Mouse (Mus musculus): ENCODE measurements at regions not wholly inside any gene's neighbourhood (a gene's known extent, or its start where the extent isn't known, plus 50 kb on each side); places are given as distances from the start of the nearest gene placed in this dataset.
"Not testable (repeated sequence)": the region's sequence is repeated elsewhere in the genome, so short reads cannot be mapped to it uniquely, and the experiment has no call there.

DNA sequence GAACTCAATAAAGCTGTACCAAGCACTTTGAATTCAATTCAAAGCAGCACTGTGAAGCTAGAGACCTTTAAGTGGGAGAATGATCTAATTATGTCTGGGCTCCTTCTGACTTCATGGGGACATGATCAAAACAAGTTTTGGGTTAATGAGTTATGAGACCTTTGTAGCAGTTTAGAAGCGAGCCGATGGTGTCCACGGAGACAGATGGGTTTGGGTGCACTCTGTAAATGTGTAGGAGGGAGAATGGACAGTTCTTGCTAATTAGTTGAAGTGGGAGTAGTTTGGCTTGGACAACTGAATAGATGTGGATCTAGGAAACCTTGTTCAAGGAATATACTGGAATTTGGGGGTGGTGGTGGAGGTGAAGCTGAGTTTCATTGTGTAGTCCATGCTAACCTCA is 186.3 kb upstream of the Cldn34b3 start:
- no peak for DNase-seq (ENCODE audit: low spot score)

GRCm38 (mm10) chrX:76082670-76083069 is 181.4 kb upstream of the Cldn34b3 start:
- peak; percentile 2 for DNase-seq (ENCODE audit: low spot score)

GRCm38 (mm10) chrX:76110763-76111474 is 153.2 kb upstream of the Cldn34b3 start:
- DNase-seq (ENCODE audit: low spot score) = no peak

GRCm38 (mm10) chrX:76116086-76116485 is 148.0 kb upstream of the Cldn34b3 start:
- no peak for DNase-seq (ENCODE audit: low spot score)

DNA sequence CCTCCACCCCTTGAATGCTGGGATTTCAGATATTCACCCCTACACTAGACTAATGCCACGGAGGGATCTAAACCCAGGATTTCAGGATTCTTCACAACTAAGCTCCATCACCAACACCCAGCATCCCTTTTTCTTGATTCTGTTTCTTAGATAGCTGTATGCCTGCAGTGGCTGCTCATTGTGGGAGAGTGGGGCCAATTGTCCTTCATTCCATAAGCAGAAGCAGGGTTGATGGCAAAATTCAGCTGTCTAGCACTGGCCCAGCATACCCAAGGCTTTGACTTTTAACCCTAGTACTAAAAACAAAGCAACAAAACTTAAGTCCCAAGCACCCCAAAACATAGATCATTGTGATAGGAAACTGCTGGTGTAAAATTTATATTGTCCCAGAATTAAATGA is 147.5 kb upstream of the Cldn34b3 start:
- DNase-seq (ENCODE audit: low spot score) = no peak

GRCm38 (mm10) chrX:76120936-76121335 is 143.2 kb upstream of the Cldn34b3 start:
- DNase-seq (ENCODE audit: low spot score) = no peak

GRCm38 (mm10) chrX:76123355-76123754 is 140.7 kb upstream of the Cldn34b3 start:
- no peak for DNase-seq (ENCODE audit: low spot score)

DNA sequence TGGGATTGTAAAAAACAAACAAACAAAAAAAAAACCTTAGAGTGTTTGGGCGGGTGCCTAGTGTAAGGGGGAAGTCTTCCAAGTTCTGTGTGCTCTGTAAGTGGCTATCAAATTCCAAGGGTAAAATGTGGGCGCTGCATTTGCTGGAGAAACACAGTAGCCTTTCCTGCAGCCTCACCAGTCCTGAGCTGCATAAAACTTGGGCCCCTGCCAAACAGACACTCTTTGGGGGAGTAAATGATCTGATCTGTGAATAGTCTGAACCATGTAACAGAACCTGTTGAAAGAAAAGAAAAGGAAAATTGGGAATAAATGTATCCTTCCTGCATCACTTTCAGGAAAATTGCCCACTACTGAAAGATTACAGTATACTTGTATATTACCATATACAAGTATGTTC is 126.4 kb upstream of the Cldn34b3 start:
- DNase-seq (ENCODE audit: low spot score) = no peak

- DNase-seq (ENCODE audit: low spot score) = no peak
These were observed 123.1 kb upstream of the Cldn34b3 start for GRCm38 (mm10) chrX:76141022-76141421.

DNA sequence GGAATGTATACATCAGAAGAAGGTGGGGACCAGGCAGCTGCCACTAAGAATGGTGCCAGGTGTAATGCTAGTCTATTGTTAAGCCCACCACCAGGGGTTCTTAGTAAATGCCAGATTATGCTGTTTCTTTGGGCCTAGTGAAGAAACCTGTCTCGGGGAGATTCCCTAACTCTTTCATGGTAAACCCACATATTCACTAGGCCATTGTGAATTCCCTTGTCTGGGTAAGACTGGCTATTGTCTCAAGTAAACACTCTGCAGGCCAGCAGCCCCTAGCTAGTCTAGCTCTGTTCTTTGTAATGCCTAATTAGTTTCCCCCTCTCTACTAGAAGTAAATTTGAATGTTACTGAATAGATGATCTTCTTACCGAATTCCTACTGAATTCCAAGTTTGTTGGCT is 89.3 kb upstream of the Cldn34b3 start:
- not testable (repeated sequence) for DNase-seq (ENCODE audit: low spot score)

- peak; percentile 66 for DNase-seq (ENCODE audit: low spot score)
These were observed 82.5 kb upstream of the Cldn34b3 start for GRCm38 (mm10) chrX:76181446-76182148.

- DNase-seq (ENCODE audit: low spot score) = no peak
These were observed 63.5 kb upstream of the Cldn34b3 start for GRCm38 (mm10) chrX:76200607-76201006.

- peak; percentile 30 for DNase-seq (ENCODE audit: low spot score)
These were observed 62.7 kb upstream of the Cldn34b3 start for GRCm38 (mm10) chrX:76201366-76201765.
